Mouse (Mus musculus): ENCODE data around the gene Gpc5. TPM values are rescaled to one million over a fixed set of nuclear protein-coding genes. Genes with fewer than 3 reads are reported as not detected.

Gpc5 gene
- polyA plus RNA-seq, 1 experiment from 2014 or later = 0.29 TPM

DNA sequence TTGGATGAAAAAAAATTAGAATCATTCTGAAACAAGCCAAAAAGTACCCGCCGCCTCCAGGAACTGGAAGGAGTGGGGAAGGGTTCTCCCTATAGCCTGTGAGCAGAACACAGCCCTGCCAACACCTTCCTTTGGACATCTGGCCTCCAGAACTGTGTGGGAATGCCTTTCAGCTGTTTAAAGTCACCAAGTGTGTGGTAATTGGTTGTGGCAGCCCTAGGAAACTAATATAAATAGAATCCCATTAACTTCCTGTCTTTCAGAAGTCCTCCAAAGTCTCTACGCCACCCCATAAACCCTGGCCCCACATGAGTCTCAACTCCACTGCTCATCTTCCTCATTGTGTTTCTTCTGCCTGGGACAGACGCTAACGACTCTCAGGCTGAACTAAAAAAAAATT is 1117.0 kb downstream of the Gpc5 start:
- Histone ChIP-seq H3K27ac (ENCODE audit: low read depth) (no peak overlapping the region), H3K9me3 (ENCODE audit: low read depth, low read length) (no peaks in the 10 kb centered on the region; the same call in 1 of the 2 replicates), H3K36me3 (ENCODE audit: insufficient read depth) (no peaks in the 10 kb centered on the region), H3K4me1 (ENCODE audit: insufficient read depth) (no peaks in the 10 kb centered on the region), H3K27me3 (ENCODE audit: insufficient read depth, low read length) (no peaks in the 10 kb centered on the region), H3K9ac (no peak overlapping the region), H3K4me3 (ENCODE audit: low read depth, low read length) (no peak overlapping the region), H3K4me2 (no peak overlapping the region)
- DNase-seq = peak; percentile 90
- ATAC-seq (ENCODE audit: insufficient read depth) = peak; percentile 97
- 33% methylated on average over 5 of the region's 5 CpGs for WGBS
- no peak for TF ChIP-seq CTCF (IDR thresholded peaks at IDR 0.05; ENCODE audit: low read depth)

DNA sequence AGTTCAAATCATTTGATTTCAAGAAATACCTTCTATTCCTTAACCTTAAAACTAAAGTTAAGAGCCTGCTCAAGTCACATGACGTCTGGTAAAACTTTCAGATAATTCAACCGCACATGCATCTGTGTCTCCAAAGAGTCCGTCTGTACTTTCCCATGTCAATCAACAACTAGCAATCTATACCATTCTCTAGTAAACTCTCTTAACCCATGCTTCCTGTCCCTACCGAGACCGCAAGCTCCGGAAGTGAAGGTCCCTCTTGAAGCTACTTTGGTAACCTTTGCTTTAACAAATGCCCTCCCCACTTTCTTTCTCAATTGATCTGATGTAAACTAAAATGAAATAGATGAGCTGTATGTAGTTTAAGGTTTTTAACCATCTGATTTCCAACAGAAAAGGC is 1118.3 kb downstream of the Gpc5 start:
- DNase-seq (no peak), ATAC-seq (ENCODE audit: insufficient read depth) (no peak)
- no peak overlapping the region for H3K9ac ChIP-seq
- H3K4me3 ChIP-seq (ENCODE audit: low read depth, low read length) = no peak overlapping the region
- H3K36me3 ChIP-seq (ENCODE audit: insufficient read depth) = no peaks in the 10 kb centered on the region
- H3K9me3 ChIP-seq (ENCODE audit: low read depth, low read length) = no peaks in the 10 kb centered on the region; the same call in 1 of the 2 replicates
- H3K4me1 ChIP-seq (ENCODE audit: insufficient read depth) = no peaks in the 10 kb centered on the region
- no peaks in the 10 kb centered on the region for H3K27me3 ChIP-seq (ENCODE audit: insufficient read depth, low read length)
- no peak for TF ChIP-seq CTCF (IDR thresholded peaks at IDR 0.05; ENCODE audit: low read depth)
- WGBS = 62% methylated on average over 6 of the region's 6 CpGs
- H3K4me2 ChIP-seq = no peak overlapping the region
- no peak overlapping the region for H3K27ac ChIP-seq (ENCODE audit: low read depth)

- DNase-seq = no peak
- Histone ChIP-seq H3K27me3 (ENCODE audit: insufficient read depth, low read length) (no peaks in the 10 kb centered on the region), H3K9ac (no peak overlapping the region), H3K9me3 (ENCODE audit: low read depth, low read length) (no peaks in the 10 kb centered on the region), H3K27ac (ENCODE audit: low read depth) (no peak overlapping the region), H3K4me1 (ENCODE audit: insufficient read depth) (no peaks in the 10 kb centered on the region), H3K4me3 (ENCODE audit: low read depth, low read length) (no peak overlapping the region), H3K4me2 (no peak overlapping the region), H3K36me3 (ENCODE audit: insufficient read depth) (no peaks in the 10 kb centered on the region)
- ATAC-seq (ENCODE audit: insufficient read depth) = no peak
- TF ChIP-seq CTCF (IDR thresholded peaks at IDR 0.05; ENCODE audit: low read depth) = no peak
Observed at GRCm38 (mm10) chr14:116212029-116212428, 1120.0 kb downstream of the Gpc5 start.

DNA sequence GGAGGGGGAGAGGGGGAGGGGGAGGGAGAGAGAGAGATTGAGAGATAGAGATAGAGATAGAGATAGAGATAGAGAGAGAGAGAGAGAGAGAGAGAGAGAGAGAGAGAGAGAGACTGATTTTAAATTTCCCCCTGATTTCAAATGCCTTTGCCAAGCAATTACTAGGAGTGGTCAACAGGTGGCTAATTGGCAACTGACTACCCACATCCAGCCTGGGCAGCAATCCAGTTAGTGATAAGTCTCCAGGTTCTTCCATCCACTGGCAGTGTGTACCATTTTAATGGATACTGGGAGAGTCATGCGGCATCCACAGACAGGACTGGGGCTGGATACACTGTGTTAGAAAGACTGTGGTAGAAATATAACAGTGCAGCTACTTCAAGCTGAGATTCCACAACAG is 1166.1 kb downstream of the Gpc5 start:
- TF ChIP-seq CTCF (IDR thresholded peaks at IDR 0.05; ENCODE audit: low read depth) = no peak
- no peak overlapping the region for H3K27ac ChIP-seq (ENCODE audit: low read depth)

GRCm38 (mm10) chr14:116308541-116308940 is 1216.5 kb downstream of the Gpc5 start:
- ATAC-seq (ENCODE audit: insufficient read depth) (peak; percentile 86; the same call in 1 of the 2 replicates), DNase-seq (no peak)
- Histone ChIP-seq H3K36me3 (ENCODE audit: insufficient read depth) (no peaks in the 10 kb centered on the region), H3K27ac (ENCODE audit: low read depth) (no peak overlapping the region), H3K4me3 (ENCODE audit: low read depth, low read length) (no peak overlapping the region), H3K9me3 (ENCODE audit: low read depth, low read length) (no peaks in the 10 kb centered on the region), H3K4me1 (ENCODE audit: insufficient read depth) (no peaks in the 10 kb centered on the region), H3K9ac (no peak overlapping the region), H3K27me3 (ENCODE audit: insufficient read depth, low read length) (no peaks in the 10 kb centered on the region), H3K4me2 (no peak overlapping the region)
- WGBS = 49% methylated on average over 2 of the region's 2 CpGs
- no peak for TF ChIP-seq CTCF (IDR thresholded peaks at IDR 0.05; ENCODE audit: low read depth)

More for the DNA sequence above, 1166.1 kb downstream of the Gpc5 start:
- Histone ChIP-seq H3K9ac (no peak overlapping the region), H3K4me1 (ENCODE audit: insufficient read depth) (no peaks in the 10 kb centered on the region), H3K27me3 (ENCODE audit: insufficient read depth, low read length) (no peaks in the 10 kb centered on the region), H3K9me3 (ENCODE audit: low read depth, low read length) (no peaks in the 10 kb centered on the region), H3K4me2 (no peak overlapping the region), H3K4me3 (ENCODE audit: low read depth, low read length) (no peak overlapping the region), H3K36me3 (ENCODE audit: insufficient read depth) (no peaks in the 10 kb centered on the region)
- WGBS = 95% methylated on average over 1 of the region's 1 CpGs
- DNase-seq (no peak), ATAC-seq (ENCODE audit: insufficient read depth) (no peak)

DNA sequence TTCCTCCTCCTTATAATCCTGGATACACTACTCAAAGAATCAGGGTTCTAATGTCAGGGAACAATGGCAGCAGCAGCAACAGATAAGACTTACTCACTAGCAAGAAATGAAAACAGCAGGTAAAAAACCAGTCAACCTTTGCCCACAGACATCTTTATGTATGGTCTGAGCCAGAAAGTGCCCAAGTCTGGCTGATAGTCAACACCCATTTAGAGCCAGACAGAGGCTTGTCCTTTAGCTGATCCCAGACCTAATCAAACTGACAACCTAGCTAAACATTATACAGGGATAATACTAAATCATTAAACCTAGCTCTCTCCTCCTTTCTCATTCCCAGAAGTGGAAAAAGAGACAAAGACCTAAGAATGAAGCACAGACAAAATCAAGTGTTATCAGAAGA is 1225.5 kb downstream of the Gpc5 start:
- Histone ChIP-seq H3K27me3 (ENCODE audit: insufficient read depth, low read length) (no peaks in the 10 kb centered on the region), H3K4me1 (ENCODE audit: insufficient read depth) (no peaks in the 10 kb centered on the region), H3K27ac (ENCODE audit: low read depth) (no peak overlapping the region), H3K4me3 (ENCODE audit: low read depth, low read length) (no peak overlapping the region), H3K9ac (no peak overlapping the region), H3K4me2 (no peak overlapping the region), H3K9me3 (ENCODE audit: low read depth, low read length) (no peaks in the 10 kb centered on the region), H3K36me3 (ENCODE audit: insufficient read depth) (no peaks in the 10 kb centered on the region)
- ATAC-seq (ENCODE audit: insufficient read depth) = no peak
- TF ChIP-seq CTCF (IDR thresholded peaks at IDR 0.05; ENCODE audit: low read depth) = no peak
- DNase-seq = no peak

- H3K36me3 ChIP-seq (ENCODE audit: insufficient read depth) = no peaks in the 10 kb centered on the region
- H3K9ac ChIP-seq = no peak overlapping the region
- no peaks in the 10 kb centered on the region for H3K9me3 ChIP-seq (ENCODE audit: low read depth, low read length)
- DNase-seq = no peak
- no peak for ATAC-seq (ENCODE audit: insufficient read depth)
- H3K4me2 ChIP-seq = no peak overlapping the region
- TF ChIP-seq CTCF (IDR thresholded peaks at IDR 0.05; ENCODE audit: low read depth) = no peak
- H3K4me1 ChIP-seq (ENCODE audit: insufficient read depth) = no peaks in the 10 kb centered on the region
- no peak overlapping the region for H3K4me3 ChIP-seq (ENCODE audit: low read depth, low read length)
- H3K27me3 ChIP-seq (ENCODE audit: insufficient read depth, low read length) = no peaks in the 10 kb centered on the region
- no peak overlapping the region for H3K27ac ChIP-seq (ENCODE audit: low read depth)
- 74% methylated on average over 4 of the region's 4 CpGs for WGBS
Observed at GRCm38 (mm10) chr14:116336182-116336581, 1244.2 kb downstream of the Gpc5 start.

- 33% methylated on average over 3 of the region's 3 CpGs for WGBS
- Histone ChIP-seq H3K4me1 (ENCODE audit: insufficient read depth) (no peaks in the 10 kb centered on the region), H3K4me2 (no peak overlapping the region), H3K27ac (ENCODE audit: low read depth) (no peak overlapping the region), H3K9ac (no peak overlapping the region), H3K4me3 (ENCODE audit: low read depth, low read length) (no peak overlapping the region), H3K27me3 (ENCODE audit: insufficient read depth, low read length) (no peaks in the 10 kb centered on the region), H3K36me3 (ENCODE audit: insufficient read depth) (no peaks in the 10 kb centered on the region), H3K9me3 (ENCODE audit: low read depth, low read length) (no peaks in the 10 kb centered on the region)
- ATAC-seq (ENCODE audit: insufficient read depth) = peak; percentile 95
- DNase-seq = peak; percentile 86
- no peak for TF ChIP-seq CTCF (IDR thresholded peaks at IDR 0.05; ENCODE audit: low read depth)
Observed at GRCm38 (mm10) chr14:116338395-116338794, 1246.4 kb downstream of the Gpc5 start.

All from lung, embryonic 14.5 days (tissue).